Mouse (Mus musculus) fat pad, adult 2 months (tissue): ENCODE measurements at regions not wholly inside any gene's neighbourhood (a gene's known extent, or its start where the extent isn't known, plus 50 kb on each side); places are given as distances from the start of the nearest gene placed in this dataset.

ENCODE experiments used
- DNase-seq: peaks from one replicate; pipeline ENCODE4 v3.0.0-alpha.2; 2011; ENCODE audit warnings: low read depth, low spot score; ENCODE audit errors: extremely low read depth

- no peak for DNase-seq
Observed at GRCm38 (mm10) chr8:82476708-82477425, 73.8 kb upstream of the Il15 start.

DNA sequence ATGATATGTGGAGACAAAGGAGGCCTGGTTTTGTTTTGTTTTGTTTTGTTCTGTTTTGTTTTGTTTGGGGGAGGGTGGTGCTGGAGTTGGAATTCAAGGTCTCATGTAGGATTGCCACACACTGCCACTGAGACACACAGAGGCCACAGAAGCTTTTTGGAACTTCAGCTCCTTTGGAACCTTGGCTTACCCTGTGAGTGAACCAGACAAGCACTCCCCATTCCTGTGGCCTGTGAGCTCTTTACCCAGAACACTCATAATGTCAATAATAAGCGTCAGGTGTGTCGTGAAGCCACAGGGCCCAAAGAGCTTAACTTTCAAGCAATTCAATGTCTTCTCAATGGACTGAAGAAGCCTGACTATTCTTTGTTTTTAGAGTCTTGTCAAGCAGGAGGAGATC is 70.2 kb upstream of the Il15 start:
- DNase-seq = no peak

GRCm38 (mm10) chr8:82471825-82472224 is 68.8 kb upstream of the Il15 start:
- DNase-seq = no peak

DNA sequence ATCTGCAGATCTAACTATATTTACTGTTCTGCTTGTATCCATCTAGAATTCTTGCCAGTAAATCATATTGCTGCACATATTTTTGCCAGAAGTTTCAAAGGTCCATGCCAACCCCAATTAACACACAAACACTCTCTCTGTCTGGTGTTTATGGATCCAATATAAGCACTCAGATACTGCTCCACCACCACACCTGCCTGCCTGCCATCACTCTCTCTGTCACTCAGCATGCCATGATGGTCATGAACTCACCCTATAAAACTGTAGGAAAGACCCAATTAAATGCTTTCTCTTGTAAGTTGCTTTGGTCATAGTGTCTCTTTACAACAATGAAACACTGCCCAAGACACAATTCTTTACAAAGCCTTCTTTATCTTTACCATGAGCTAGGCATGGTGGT is 66.8 kb upstream of the Il15 start:
- no peak for DNase-seq

- DNase-seq = no peak
Observed at GRCm38 (mm10) chr8:82462841-82463240, 59.8 kb upstream of the Il15 start.

GRCm38 (mm10) chr8:82459007-82459406 is 56.0 kb upstream of the Il15 start:
- no peak for DNase-seq

GRCm38 (mm10) chr8:82454056-82454455 is 51.0 kb upstream of the Il15 start:
- DNase-seq = no peak
